Mouse (Mus musculus): ENCODE measurements at regions not wholly inside any gene's neighbourhood (a gene's known extent, or its start where the extent isn't known, plus 50 kb on each side); places are given as distances from the start of the nearest gene placed in this dataset.

GRCm38 (mm10) chr17:87501098-87501497 is 54.4 kb upstream of the Calm2 start:
- Histone ChIP-seq H3K36me3 (ENCODE audit: control insufficient read depth, insufficient read depth, low read length) (no peaks in the 10 kb centered on the region), H3K27ac (ENCODE audit: insufficient read depth, low read length) (no peak overlapping the region), H3K4me1 (ENCODE audit: control insufficient read depth, insufficient read depth, insufficient read length) (no peaks in the 10 kb centered on the region), H3K4me3 (ENCODE audit: extremely low read depth, insufficient read depth, insufficient read length) (no peak overlapping the region), H3K27me3 (ENCODE audit: control insufficient read depth, insufficient read depth, low read length) (no peaks in the 10 kb centered on the region)
- no peak for DNase-seq (ENCODE audit: low read depth in 1 of 2, low spot score in 2 of 2)
- TF ChIP-seq CTCF (IDR thresholded peaks at IDR 0.05; ENCODE audit: extremely low read depth, insufficient read depth, insufficient read length, insufficient replicate concordance): no peak
- TF ChIP-seq POLR2A (IDR thresholded peaks at IDR 0.05; ENCODE audit: low read depth, low read length): no peak
- WGBS: 64% methylated on average over 2 of the region's 2 CpGs

- DNase-seq (ENCODE audit: low read depth in 1 of 2, low spot score in 2 of 2): no peak
- Histone ChIP-seq H3K27ac (ENCODE audit: insufficient read depth, low read length) (no peak overlapping the region), H3K36me3 (ENCODE audit: control insufficient read depth, insufficient read depth, low read length) (no peaks in the 10 kb centered on the region), H3K4me1 (ENCODE audit: control insufficient read depth, insufficient read depth, insufficient read length) (no peaks in the 10 kb centered on the region), H3K27me3 (ENCODE audit: control insufficient read depth, insufficient read depth, low read length) (no peaks in the 10 kb centered on the region), H3K4me3 (ENCODE audit: extremely low read depth, insufficient read depth, insufficient read length) (no peak overlapping the region)
- WGBS: 58% methylated on average over 10 of the region's 10 CpGs
- no peak for TF ChIP-seq POLR2A (IDR thresholded peaks at IDR 0.05; ENCODE audit: low read depth, low read length)
- no peak for TF ChIP-seq CTCF (IDR thresholded peaks at IDR 0.05; ENCODE audit: extremely low read depth, insufficient read depth, insufficient read length, insufficient replicate concordance)
Observed at GRCm38 (mm10) chr17:87501687-87502387, 55.1 kb upstream of the Calm2 start.

- H3K4me3 ChIP-seq (ENCODE audit: extremely low read depth, insufficient read depth, insufficient read length): no peak overlapping the region
- no peaks in the 10 kb centered on the region for H3K27me3 ChIP-seq (ENCODE audit: control insufficient read depth, insufficient read depth, low read length)
- H3K27ac ChIP-seq (ENCODE audit: insufficient read depth, low read length): no peak overlapping the region
- TF ChIP-seq POLR2A (IDR thresholded peaks at IDR 0.05; ENCODE audit: low read depth, low read length) (no peak), CTCF (IDR thresholded peaks at IDR 0.05; ENCODE audit: extremely low read depth, insufficient read depth, insufficient read length, insufficient replicate concordance) (no peak)
- DNase-seq (ENCODE audit: low read depth in 1 of 2, low spot score in 2 of 2): no peak
- no peaks in the 10 kb centered on the region for H3K36me3 ChIP-seq (ENCODE audit: control insufficient read depth, insufficient read depth, low read length)
- no peaks in the 10 kb centered on the region for H3K4me1 ChIP-seq (ENCODE audit: control insufficient read depth, insufficient read depth, insufficient read length)
- 36% methylated on average over 14 of the region's 14 CpGs for WGBS
Observed at GRCm38 (mm10) chr17:87502388-87503369, 55.9 kb upstream of the Calm2 start.

DNA sequence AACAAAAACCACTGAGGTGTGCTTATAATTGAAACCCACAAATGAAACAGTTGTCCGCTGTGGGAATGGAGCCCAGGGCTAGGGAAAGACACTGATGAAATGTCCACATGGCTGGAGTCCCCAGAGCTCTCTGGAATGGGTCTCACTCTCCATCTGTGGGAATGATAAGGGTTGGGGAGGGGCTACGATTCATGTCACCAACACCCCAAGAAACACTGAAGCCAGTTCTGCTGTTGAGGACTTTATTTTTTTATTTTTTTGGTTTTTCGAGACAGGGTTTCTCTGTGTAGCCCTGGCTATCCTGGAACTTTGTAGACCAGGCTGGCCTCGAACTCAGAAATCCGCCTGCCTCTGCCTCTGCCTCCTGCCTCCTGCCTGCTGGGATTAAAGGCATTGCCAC is 56.8 kb upstream of the Calm2 start:
- Histone ChIP-seq H3K27me3 (ENCODE audit: control insufficient read depth, insufficient read depth, low read length) (no peaks in the 10 kb centered on the region), H3K4me3 (ENCODE audit: extremely low read depth, insufficient read depth, insufficient read length) (no peak overlapping the region), H3K4me1 (ENCODE audit: control insufficient read depth, insufficient read depth, insufficient read length) (no peaks in the 10 kb centered on the region), H3K36me3 (ENCODE audit: control insufficient read depth, insufficient read depth, low read length) (no peaks in the 10 kb centered on the region), H3K27ac (ENCODE audit: insufficient read depth, low read length) (no peak overlapping the region)
- DNase-seq (ENCODE audit: low read depth in 1 of 2, low spot score in 2 of 2): no peak
- 85% methylated on average over 5 of the region's 5 CpGs for WGBS
- no peak for TF ChIP-seq POLR2A (IDR thresholded peaks at IDR 0.05; ENCODE audit: low read depth, low read length)
- TF ChIP-seq CTCF (IDR thresholded peaks at IDR 0.05; ENCODE audit: extremely low read depth, insufficient read depth, insufficient read length, insufficient replicate concordance): no peak

DNA sequence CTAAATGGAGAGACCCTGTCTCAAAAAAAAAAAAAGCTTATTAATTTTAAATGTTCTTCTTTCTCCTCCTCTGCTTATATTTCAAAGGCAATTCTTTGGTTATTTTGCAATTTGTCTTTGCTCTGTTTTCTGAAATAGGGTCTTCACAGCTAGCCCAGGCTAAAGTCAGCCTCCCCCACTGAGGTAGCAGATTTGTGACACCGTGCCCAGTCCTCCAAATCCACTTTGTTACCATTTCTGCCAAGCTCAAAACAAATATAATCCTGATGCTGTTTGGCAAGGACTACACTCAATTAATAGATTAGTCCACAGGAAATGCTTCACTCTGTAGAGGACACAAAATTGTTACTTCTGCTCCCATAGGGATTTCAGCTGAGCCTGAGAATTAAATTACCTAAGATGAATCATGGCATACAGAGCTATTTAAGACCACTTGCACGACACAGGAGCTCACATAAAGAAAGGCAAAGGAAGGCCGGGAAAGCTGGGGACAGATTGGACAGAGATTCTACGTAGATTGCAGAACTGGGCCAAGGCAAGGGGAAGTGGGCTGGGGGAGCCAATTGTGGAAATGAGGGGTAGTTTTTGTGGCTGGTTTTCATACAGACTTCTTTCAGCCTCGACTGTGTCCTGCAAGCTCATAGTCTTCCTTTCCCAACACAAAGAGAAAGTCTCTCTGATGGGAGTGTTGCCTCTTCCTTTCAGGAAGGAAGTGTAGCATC is 58.4 kb upstream of the Calm2 start:
- H3K27ac ChIP-seq (ENCODE audit: insufficient read depth, low read length): no peak overlapping the region
- DNase-seq (ENCODE audit: low read depth in 1 of 2, low spot score in 2 of 2): no peak
- TF ChIP-seq POLR2A (IDR thresholded peaks at IDR 0.05; ENCODE audit: low read depth, low read length) (no peak), CTCF (IDR thresholded peaks at IDR 0.05; ENCODE audit: extremely low read depth, insufficient read depth, insufficient read length, insufficient replicate concordance) (no peak)
- H3K4me3 ChIP-seq (ENCODE audit: extremely low read depth, insufficient read depth, insufficient read length): no peak overlapping the region
- no peaks in the 10 kb centered on the region for H3K4me1 ChIP-seq (ENCODE audit: control insufficient read depth, insufficient read depth, insufficient read length)
- WGBS: 45% methylated on average over 5 of the region's 5 CpGs
- H3K36me3 ChIP-seq (ENCODE audit: control insufficient read depth, insufficient read depth, low read length): no peaks in the 10 kb centered on the region
- no peaks in the 10 kb centered on the region for H3K27me3 ChIP-seq (ENCODE audit: control insufficient read depth, insufficient read depth, low read length)

- H3K4me1 ChIP-seq (ENCODE audit: control insufficient read depth, insufficient read depth, insufficient read length): no peaks in the 10 kb centered on the region
- TF ChIP-seq POLR2A (IDR thresholded peaks at IDR 0.05; ENCODE audit: low read depth, low read length) (no peak), CTCF (IDR thresholded peaks at IDR 0.05; ENCODE audit: extremely low read depth, insufficient read depth, insufficient read length, insufficient replicate concordance) (no peak)
- no peak overlapping the region for H3K4me3 ChIP-seq (ENCODE audit: extremely low read depth, insufficient read depth, insufficient read length)
- WGBS: 92% methylated on average over 8 of the region's 8 CpGs
- DNase-seq (ENCODE audit: low read depth in 1 of 2, low spot score in 2 of 2): no peak
- H3K27me3 ChIP-seq (ENCODE audit: control insufficient read depth, insufficient read depth, low read length): no peaks in the 10 kb centered on the region
- no peak overlapping the region for H3K27ac ChIP-seq (ENCODE audit: insufficient read depth, low read length)
- H3K36me3 ChIP-seq (ENCODE audit: control insufficient read depth, insufficient read depth, low read length): no peaks in the 10 kb centered on the region
Observed at GRCm38 (mm10) chr17:87507848-87508247, 61.1 kb upstream of the Calm2 start.

All from spleen, adult 2 months (tissue).